Mouse (Mus musculus): ENCODE measurements around the gene Ifrd2.

Ifrd2 gene

GRCm38 (mm10) chr9:107598385-107598784, 10.9 kb downstream of the Ifrd2 start:
- DNase-seq (ENCODE audit: low read depth, low spot score), result no peak

DNA sequence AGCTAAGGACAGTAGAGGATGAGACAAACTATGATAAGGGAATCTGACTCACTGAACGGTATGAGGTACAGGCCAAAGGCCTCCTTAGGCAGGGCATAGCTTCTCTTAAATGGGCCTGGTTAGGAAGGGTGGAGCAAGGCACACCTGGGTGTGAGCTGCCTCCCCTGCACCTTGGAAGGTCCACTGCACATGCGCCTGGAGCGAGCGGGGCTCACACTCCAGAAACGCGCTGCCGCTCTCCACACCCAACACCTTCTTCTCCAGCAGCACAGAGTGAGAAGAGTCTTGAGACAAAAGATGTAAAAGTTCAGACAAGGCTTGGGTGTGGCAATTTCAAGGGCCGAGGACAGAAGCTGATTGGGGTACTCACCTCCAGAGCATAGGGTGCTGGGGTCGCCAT, 12.0 kb downstream of the Ifrd2 start:
- DNase-seq (ENCODE audit: low read depth, low spot score), result no peak

GRCm38 (mm10) chr9:107599842-107600241, 12.4 kb downstream of the Ifrd2 start:
- no peak for DNase-seq (ENCODE audit: low read depth, low spot score)

GRCm38 (mm10) chr9:107600745-107601144, 13.3 kb downstream of the Ifrd2 start:
- peak; percentile 50 for DNase-seq (ENCODE audit: low read depth, low spot score)

DNA sequence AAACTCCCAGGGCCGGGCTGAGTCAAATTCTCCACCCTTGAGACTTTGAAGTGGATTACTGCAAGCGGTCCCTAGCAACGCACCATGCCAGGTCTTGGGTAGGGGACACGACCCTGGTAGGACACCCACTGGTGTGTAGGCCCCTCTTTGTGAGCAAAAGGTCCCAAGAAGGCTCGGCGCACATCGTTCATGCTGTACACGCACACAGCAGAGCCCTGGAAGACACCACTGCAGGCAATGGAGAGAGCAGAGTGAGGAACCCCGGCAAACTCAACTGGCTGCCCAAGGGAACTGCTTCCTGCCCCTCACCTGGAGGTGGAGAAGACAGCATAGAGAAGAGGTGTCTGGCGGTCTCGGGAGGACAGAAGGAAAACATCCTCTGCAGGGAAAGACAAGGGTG, 13.8 kb downstream of the Ifrd2 start:
- no peak for DNase-seq (ENCODE audit: low read depth, low spot score)

GRCm38 (mm10) chr9:107602068-107602648, 14.7 kb downstream of the Ifrd2 start:
- peak; percentile 92 for DNase-seq (ENCODE audit: low read depth, low spot score)

- no peak for DNase-seq (ENCODE audit: low read depth, low spot score)
Measured at GRCm38 (mm10) chr9:107603251-107603650, 15.8 kb downstream of the Ifrd2 start.

GRCm38 (mm10) chr9:107605041-107605661, 17.7 kb downstream of the Ifrd2 start:
- DNase-seq (ENCODE audit: low read depth, low spot score), result no peak

DNA sequence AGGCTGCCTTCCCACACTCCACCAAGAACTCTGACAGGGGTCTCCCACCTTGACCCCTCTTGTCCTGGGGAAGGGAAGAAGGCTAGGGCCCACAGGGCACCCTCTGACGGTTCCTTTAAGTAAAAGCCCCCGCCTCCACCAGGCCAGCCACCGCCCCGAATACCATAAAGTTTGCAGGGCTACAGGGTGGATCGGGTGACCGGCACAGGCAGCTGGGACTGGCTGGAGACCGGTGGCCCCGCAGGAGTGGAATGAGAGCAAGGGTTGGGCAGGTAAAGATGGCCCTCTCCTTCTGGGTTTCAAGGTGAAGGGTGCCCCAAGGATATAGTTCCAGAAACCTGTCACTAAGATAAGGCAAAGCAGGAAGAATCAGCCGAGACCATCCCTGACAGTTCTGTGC, 19.1 kb downstream of the Ifrd2 start:
- no peak for DNase-seq (ENCODE audit: low read depth, low spot score)

DNA sequence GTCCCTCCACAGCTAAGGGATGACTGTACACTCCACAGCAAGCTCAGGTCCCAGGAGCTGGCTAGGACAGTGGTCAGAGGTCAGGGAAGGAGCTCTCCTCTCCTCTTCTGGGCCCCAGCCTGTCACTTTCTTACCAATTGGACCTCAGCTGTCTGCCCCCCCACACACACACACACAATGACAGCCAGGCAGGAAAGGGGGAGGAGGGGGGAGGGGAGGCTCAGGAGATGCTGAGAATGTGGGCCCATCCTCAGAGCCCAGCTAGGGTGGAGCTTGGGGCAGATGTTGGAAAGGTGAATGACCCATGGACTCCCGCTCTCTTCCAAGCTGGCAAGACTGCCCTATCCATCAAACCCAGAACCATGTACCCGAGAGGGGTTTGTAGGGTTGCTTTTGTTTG, 19.6 kb downstream of the Ifrd2 start:
- no peak for DNase-seq (ENCODE audit: low read depth, low spot score)

GRCm38 (mm10) chr9:107607653-107608245, 20.3 kb downstream of the Ifrd2 start:
- no peak for DNase-seq (ENCODE audit: low read depth, low spot score)

GRCm38 (mm10) chr9:107608741-107609432, 21.4 kb downstream of the Ifrd2 start, which contains the start of gene Sema3b:
Gene Sema3b, minus strand, starts transcription at chr9:107609229.
- DNase-seq (ENCODE audit: low read depth, low spot score), result no peak

GRCm38 (mm10) chr9:107609433-107609830, 22.0 kb downstream of the Ifrd2 start:
- no peak for DNase-seq (ENCODE audit: low read depth, low spot score)

DNA sequence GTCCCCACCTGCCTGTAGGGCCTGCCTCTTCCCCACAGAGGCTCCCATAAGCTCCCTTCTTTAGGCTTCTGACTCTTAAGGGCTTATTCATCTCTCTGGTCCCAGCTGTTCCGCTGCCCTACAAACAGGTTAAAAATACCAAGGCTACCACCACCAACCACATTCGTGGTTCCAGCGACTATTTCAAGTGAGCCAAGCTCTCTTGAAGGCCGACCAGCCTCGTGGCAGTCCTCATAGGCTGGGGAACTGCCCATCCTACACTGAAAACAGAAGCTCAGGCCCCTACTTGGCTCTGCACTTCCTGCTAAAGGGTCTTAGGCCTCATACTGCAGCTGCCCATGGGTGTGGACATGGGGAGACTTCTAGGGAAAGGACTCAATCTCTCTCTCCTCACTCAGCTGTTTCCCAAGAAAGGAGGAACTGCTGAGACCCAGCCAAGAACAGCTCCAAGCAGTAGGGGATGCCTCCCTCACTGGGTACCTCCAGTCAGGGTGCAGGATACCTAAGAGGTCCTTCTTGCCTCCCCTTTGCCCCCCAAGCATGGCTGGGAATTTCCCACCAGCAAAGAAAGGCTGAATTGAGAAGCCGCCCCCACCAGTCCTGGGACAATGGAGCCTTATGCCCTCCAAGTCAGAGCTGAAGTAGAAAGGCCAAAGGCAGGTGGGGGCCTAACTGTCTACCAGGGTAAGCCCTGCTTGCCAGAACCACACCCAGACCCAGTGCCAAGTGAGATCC, 24.2 kb downstream of the Ifrd2 start:
- no peak for DNase-seq (ENCODE audit: low read depth, low spot score)

DNA sequence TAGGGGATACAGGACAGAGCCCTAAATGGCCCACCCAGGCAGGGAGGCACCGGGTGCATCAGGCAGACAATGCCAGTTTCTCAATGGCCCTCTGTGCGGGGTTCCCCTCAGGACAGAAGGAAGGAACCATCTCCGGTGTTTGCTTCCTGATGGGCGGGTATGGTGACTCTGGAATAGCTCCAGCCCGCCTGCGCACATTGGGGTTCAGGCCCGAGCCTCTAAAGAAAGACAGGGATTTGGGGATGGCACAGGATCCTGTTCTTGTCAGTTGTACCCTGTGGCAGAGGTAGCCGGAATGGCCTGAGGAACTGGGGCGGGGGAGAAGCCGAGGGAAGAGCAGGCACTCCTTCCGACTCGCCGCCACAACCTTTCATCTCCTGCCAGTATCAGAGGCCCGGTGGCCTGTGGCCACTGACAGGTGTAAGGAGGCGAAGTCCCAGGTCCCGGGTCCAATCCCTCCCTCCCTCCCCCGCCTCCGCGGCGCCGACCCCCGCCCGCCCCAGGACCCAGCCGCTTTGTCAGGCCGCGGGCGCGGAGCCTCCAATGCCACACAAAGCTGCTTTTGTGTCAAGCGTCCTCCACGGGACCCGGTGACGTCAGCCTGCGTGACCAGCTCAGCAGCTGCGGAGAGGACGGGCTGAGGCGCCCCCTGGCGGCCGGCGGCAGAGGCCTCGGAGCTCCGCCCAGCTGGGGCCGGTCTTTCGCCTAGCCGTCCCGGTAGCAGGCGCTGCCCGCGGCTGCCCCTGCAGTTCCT, 24.9 kb downstream of the Ifrd2 start:
- peak; percentile 98 for DNase-seq (ENCODE audit: low read depth, low spot score)

- no peak for DNase-seq (ENCODE audit: low read depth, low spot score)
Measured at GRCm38 (mm10) chr9:107612945-107613569, 25.6 kb downstream of the Ifrd2 start.

GRCm38 (mm10) chr9:107615035-107615434, 27.6 kb downstream of the Ifrd2 start:
- no peak for DNase-seq (ENCODE audit: low read depth, low spot score)

- DNase-seq (ENCODE audit: low read depth, low spot score), result peak; percentile 43
Measured at GRCm38 (mm10) chr9:107617461-107617860, 30.0 kb downstream of the Ifrd2 start.

DNA sequence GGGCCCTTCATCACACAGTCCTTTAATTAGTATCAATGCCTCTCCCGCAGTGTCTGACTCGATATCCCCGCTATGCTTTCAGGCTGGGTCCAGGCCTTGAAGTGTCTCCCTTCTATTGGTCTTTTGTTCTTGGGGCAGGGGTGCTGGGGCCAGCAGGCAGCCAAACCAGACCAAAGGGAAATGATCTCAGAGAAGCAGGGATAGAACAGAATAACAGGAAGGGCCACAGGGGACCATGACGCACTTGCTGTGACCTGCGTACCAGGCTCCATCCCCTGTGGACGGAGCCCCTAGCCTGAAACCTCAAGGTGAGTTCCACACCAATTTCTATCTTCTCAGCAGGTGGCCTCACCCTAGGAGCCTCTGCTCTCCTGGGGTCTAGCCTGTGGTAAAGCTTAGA, 30.7 kb downstream of the Ifrd2 start:
- DNase-seq (ENCODE audit: low read depth, low spot score), result no peak

DNA sequence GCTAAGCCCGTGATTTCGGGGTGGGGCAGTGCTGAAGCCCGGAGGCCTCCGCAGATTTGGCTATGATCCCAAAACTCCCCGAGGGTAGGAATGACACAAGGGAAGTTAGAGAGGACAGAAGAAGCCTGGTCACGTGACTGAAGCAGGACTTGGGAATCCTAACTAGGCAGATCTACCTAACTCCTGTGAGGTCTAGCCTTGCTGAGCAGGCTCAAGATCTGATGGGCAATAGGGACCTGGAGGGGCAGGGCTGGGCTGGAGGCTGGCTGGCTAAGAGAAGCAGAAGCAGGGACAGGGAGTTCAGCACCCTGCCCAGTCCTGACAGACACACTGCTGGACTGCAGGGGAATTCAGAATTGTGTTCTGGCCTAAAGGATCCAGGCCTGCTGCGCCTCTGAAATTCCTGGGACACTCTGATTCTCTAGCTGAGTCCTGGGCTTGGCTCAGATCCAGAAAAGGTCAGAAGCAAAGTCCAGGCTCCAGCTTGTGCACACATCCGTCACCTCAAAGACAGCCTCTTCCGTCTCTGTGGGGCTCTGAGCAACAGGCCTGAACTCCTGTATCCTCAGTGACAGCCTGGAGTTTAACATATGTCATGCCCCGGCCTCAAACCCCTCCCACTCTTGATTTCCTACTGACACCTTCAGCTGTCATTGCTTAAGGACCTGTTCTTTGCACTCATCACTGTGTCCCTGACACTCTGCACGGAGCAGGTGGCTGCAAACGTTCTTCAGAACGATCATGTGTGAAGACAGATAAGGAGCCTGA, 31.5 kb downstream of the Ifrd2 start:
- DNase-seq (ENCODE audit: low read depth, low spot score), result no peak
